Mouse (Mus musculus): Measurements from ENCODE around the gene Utp4.

- TF ChIP-seq CTCF (IDR thresholded peaks at IDR 0.05; ENCODE audit: low read depth) (no peak), EP300 (IDR thresholded peaks at IDR 0.05; ENCODE audit: low read depth) (no peak)
These were observed 48.4 kb downstream of the Utp4 start for GRCm38 (mm10) chr8:106941806-106942205.
